Mouse (Mus musculus) G1E (cell line): ENCODE measurements around the gene U90926.

ENCODE experiments used
- CTCF ChIP-seq: IDR thresholded peaks from 2 replicates; pipeline ENCODE4 v1.5.1; 2012; ENCODE audit warnings: low read depth, low read length, inconsistent platforms, mixed read lengths
- GATA1 ChIP-seq: IDR thresholded peaks from 2 replicates; pipeline ENCODE4 v1.6.1; 2012; ENCODE audit warnings: borderline replicate concordance, low read length, inconsistent platforms, mixed read lengths
- GATA2 ChIP-seq: IDR thresholded peaks from 2 replicates; pipeline ENCODE4 v1.6.1; 2012; ENCODE audit warnings: low read depth, low read length, inconsistent platforms, borderline replicate concordance
- POLR2AphosphoS5 ChIP-seq: IDR thresholded peaks from 2 replicates; pipeline ENCODE4 v1.6.1; 2012; ENCODE audit warnings: low read depth, low read length, inconsistent platforms; ENCODE audit not compliant: insufficient replicate concordance
- TAL1 ChIP-seq: conservative IDR thresholded peaks from 2 replicates; pipeline ENCODE4 v1.6.1; 2012; ENCODE audit warnings: low read depth, low read length, inconsistent platforms, mixed read lengths

DNA sequence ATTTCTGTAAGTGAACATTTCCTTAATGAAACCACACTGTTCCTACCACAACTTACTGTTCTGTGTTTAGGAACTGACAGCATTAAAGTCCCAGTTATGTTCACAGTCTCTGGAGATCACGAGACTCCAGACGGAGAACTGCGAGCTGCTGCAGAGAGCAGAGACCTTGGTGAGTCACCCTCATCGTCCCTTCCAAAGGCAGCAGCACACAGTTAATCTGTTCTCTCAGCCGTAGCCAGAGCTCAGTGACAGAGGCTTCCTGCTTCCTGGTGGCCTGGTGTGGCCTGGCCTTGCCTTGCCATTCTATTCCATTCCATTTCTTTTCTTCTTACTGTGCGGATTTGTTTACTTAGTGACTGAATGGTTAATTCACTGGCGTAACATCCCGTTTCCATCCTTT, 16.9 kb downstream of the U90926 start:
- no peak for TF ChIP-seq CTCF
- TF ChIP-seq TAL1 = no peak
- TF ChIP-seq GATA1 = no peak
- no peak for TF ChIP-seq GATA2
- TF ChIP-seq POLR2AphosphoS5 = no peak
